Mouse (Mus musculus) erythroblast, embryonic 14.5 days (primary cell): ENCODE results near the gene Tlk1.

Experiments
- GATA1 ChIP-seq: IDR thresholded peaks from 2 replicates; pipeline ENCODE4 v1.6.1; 2012; ENCODE audit warnings: low read length, inconsistent platforms, mixed read lengths
- TAL1 ChIP-seq: IDR thresholded peaks from 3 replicates; pipeline ENCODE4 v1.6.1; 2012; ENCODE audit warnings: low read length, inconsistent platforms, mixed read lengths

- TF ChIP-seq TAL1 (no peak), GATA1 (no peak)
These were observed 31.4 kb upstream of the Tlk1 start for GRCm38 (mm10) chr2:70856971-70857370.
